Comparison of ENCODE assay signal across 27 mouse cellular contexts in genomic region chr17:66595867-66596266, GRCm38 (mm10). TPM values are rescaled to one million over a fixed set of nuclear protein-coding genes. Genes with fewer than 3 reads are reported as not detected.
DNase-seq lines count a peak whose midpoint lies in the region; ATAC-seq lines count a peak whose summit lies in the region.
"Had no signal": no experiment of that assay in that cellular context is flagged by ENCODE, and none has a peak within 500 bp of the region (broad histone marks: within the 10 kb centered on the region; RNA-seq: fewer than 3 reads in every experiment).

No protein-coding gene starts in this region.

- H3K27me3 ChIP-seq in intestine, embryonic 15.5 days (replicated peaks), result no peaks in the 10 kb centered on the region
- H3K27me3 ChIP-seq: embryonic facial prominence, embryonic 13.5 days; forebrain, embryonic 12.5 days; forebrain, embryonic 15.5 days; hindbrain, embryonic 12.5 days; hindbrain, embryonic 15.5 days had no signal

- H3K4me3 ChIP-seq in intestine, embryonic 15.5 days (replicated peaks), result no peak overlapping the region
- H3K4me3 ChIP-seq: embryonic facial prominence, embryonic 10.5 days; embryonic facial prominence, embryonic 13.5 days; forebrain, embryonic 12.5 days; forebrain, embryonic 15.5 days; hindbrain, embryonic 12.5 days; hindbrain, embryonic 15.5 days had no signal

- no peaks in the 10 kb centered on the region for H3K36me3 ChIP-seq in intestine, embryonic 15.5 days
- H3K36me3 ChIP-seq: embryonic facial prominence, embryonic 10.5 days; embryonic facial prominence, embryonic 13.5 days; forebrain, embryonic 12.5 days; forebrain, embryonic 15.5 days; hindbrain, embryonic 12.5 days; hindbrain, embryonic 15.5 days had no signal

- peak; percentile 12 for DNase-seq in testis, postnatal 10 days (ENCODE audit: low spot score)
- no peak for DNase-seq in testis, postnatal 14 days (ENCODE audit: low spot score)
- peak; percentile 67 for DNase-seq in large intestine, adult 2 months (ENCODE audit: low read depth, low spot score)
- DNase-seq in cerebellum, adult 8-10 months, result no peak
- no peak for DNase-seq in cerebellum, postnatal 36 days
- DNase-seq: adrenal gland, adult 8-10 months; adrenal gland, postnatal 25 days; cerebellum, adult 11-12 months; cerebellum, adult 9-10 months; cerebellum, postnatal 14 days; embryo, embryonic 11 days; gastrocnemius, postnatal 25 days; kidney, adult 18-20 months had no signal

- no peaks in the 10 kb centered on the region for H3K9me3 ChIP-seq in intestine, embryonic 15.5 days
- H3K9me3 ChIP-seq: embryonic facial prominence, embryonic 10.5 days; embryonic facial prominence, embryonic 13.5 days; forebrain, embryonic 12.5 days; forebrain, embryonic 15.5 days; hindbrain, embryonic 12.5 days; hindbrain, embryonic 15.5 days had no signal

- no peak overlapping the region for H3K9ac ChIP-seq in intestine, embryonic 15.5 days
- H3K9ac ChIP-seq: embryonic facial prominence, embryonic 13.5 days; forebrain, embryonic 12.5 days; forebrain, embryonic 15.5 days; hindbrain, embryonic 12.5 days; hindbrain, embryonic 15.5 days had no signal

- WGBS in intestine, embryonic 15.5 days, result 26% methylated on average over 3 of the region's 3 CpGs
- 7% methylated on average over 3 of the region's 3 CpGs for WGBS in large intestine, adult 2 months

- no peaks in the 10 kb centered on the region for H3K4me1 ChIP-seq in intestine, embryonic 15.5 days (replicated peaks)
- H3K4me1 ChIP-seq: embryonic facial prominence, embryonic 10.5 days; forebrain, embryonic 12.5 days; forebrain, embryonic 15.5 days; hindbrain, embryonic 12.5 days; hindbrain, embryonic 15.5 days had no signal

- H3K27ac ChIP-seq in intestine, embryonic 15.5 days, result peak overlapping the region; percentile 40; the same call in 1 of the 2 replicates
- H3K27ac ChIP-seq: embryonic facial prominence, embryonic 10.5 days; embryonic facial prominence, embryonic 13.5 days; forebrain, embryonic 12.5 days; forebrain, embryonic 15.5 days; hindbrain, embryonic 12.5 days; hindbrain, embryonic 15.5 days had no signal

- no peak overlapping the region for H3K4me2 ChIP-seq in intestine, embryonic 15.5 days (replicated peaks)
- H3K4me2 ChIP-seq: embryonic facial prominence, embryonic 13.5 days; forebrain, embryonic 12.5 days; forebrain, embryonic 15.5 days; heart, embryonic 11.5 days; hindbrain, embryonic 12.5 days; hindbrain, embryonic 15.5 days had no signal

- ATAC-seq in intestine, embryonic 15.5 days, result peak; percentile 79
- ATAC-seq: CD4-positive, CD25-positive, alpha-beta regulatory T cell, adult 4 months; forebrain, embryonic 15.5 days had no signal

RNA-seq across cellular contexts. Expression of gene Themis3, which starts 1.4 kb away (rescaled TPM):
- 1.7 and 3.1 TPM in 2 replicates for polyA plus RNA-seq in intestine, embryonic 15.5 days (2015; fragmentation: Nextera tagmentation; extraction: Ambion mirVana)
- polyA plus RNA-seq in large intestine, adult 2 months (2012; rRNA removed), result 40.8 and 45.9 TPM in 2 replicates
- polyA plus RNA-seq: brain, embryonic 14.5 days; C2C12; CD4-positive, CD25-positive, alpha-beta regulatory T cell, adult 4 months; embryonic facial prominence, embryonic 10.5 days; forebrain, embryonic 12.5 days; forebrain, embryonic 15.5 days; gonadal fat pad, adult 2 months; heart, embryonic 11.5 days; heart, embryonic 14.5 days; heart, postnatal 0 days; hindbrain, embryonic 12.5 days had no signal

Comparison
In these comparisons a context has a peak if more than half of its experiments do, and no peak if none do; other contexts are left out.
1. DNase-seq: peak in testis, postnatal 10 days (single experiment) and large intestine, adult 2 months (single experiment); none in testis, postnatal 14 days (single experiment), cerebellum, adult 8-10 months (single experiment) and cerebellum, postnatal 36 days (0 of 2).
2. RNA of gene Themis3, which starts 1.4 kb away (polyA plus RNA-seq): 40.8 to 45.9 TPM in large intestine, adult 2 months; 1.7 to 3.1 TPM in intestine, embryonic 15.5 days; every median in the first group is over 10 times any median in the second.